Mouse (Mus musculus) neural tube, embryonic 11.5 days (tissue): Measurements from ENCODE around the gene Znrf3. TPM values are rescaled to one million over a fixed set of nuclear protein-coding genes. Genes with fewer than 3 reads are reported as not detected.
"Not testable (repeated sequence)": the region's sequence is repeated elsewhere in the genome, so short reads cannot be mapped to it uniquely, and the experiment has no call there.

Source experiments
- ATAC-seq: fragments of 200-750 bp; cut with Nextera tagmentation; 2 replicates; pipeline ENCODE4 v1.8.0; 2017; ENCODE audit warnings: moderate number of reproducible peaks, mild to moderate bottlenecking, moderate TSS enrichment, moderate library complexity; ENCODE audit not compliant: insufficient read depth, low FRiP score, low TSS enrichment
- DNase-seq: peaks from one replicate; pipeline ENCODE4 v3.0.0-alpha.2; 2015; ENCODE audit warnings: low spot score
- H3K27ac ChIP-seq: fragments of 300-500 bp; sonication (generic); 2 replicates; pipeline ENCODE4 v1.5.1; 2014; ENCODE audit warnings: low read depth, mild to moderate bottlenecking, low read length
- H3K27me3 ChIP-seq: fragments of 300-500 bp; sonication (generic); 2 replicates; pipeline ENCODE4 v1.6.1; 2014; ENCODE audit warnings: mild to moderate bottlenecking, low read length, mixed read lengths; ENCODE audit not compliant: control insufficient read depth, insufficient read depth
- H3K36me3 ChIP-seq: fragments of 300-500 bp; sonication (generic); 2 replicates; pipeline ENCODE4 v1.6.1; 2014; ENCODE audit warnings: mild to moderate bottlenecking, low read length, moderate library complexity, mixed read lengths; ENCODE audit not compliant: control insufficient read depth, insufficient read depth
- H3K4me1 ChIP-seq: fragments of 300-500 bp; sonication (generic); 2 replicates; pipeline ENCODE4 v1.6.1; 2014; ENCODE audit warnings: low read length, mixed read lengths; ENCODE audit not compliant: control insufficient read depth, insufficient read depth
- H3K4me2 ChIP-seq: fragments of 300-500 bp; sonication (generic); 2 replicates; pipeline ENCODE4 v1.6.1; 2014; ENCODE audit warnings: low read depth, mild to moderate bottlenecking, moderate library complexity
- H3K4me3 ChIP-seq: fragments of 300-500 bp; sonication (generic); 2 replicates; pipeline ENCODE4 v1.5.1; 2014; ENCODE audit warnings: low read depth, low read length
- H3K9ac ChIP-seq: fragments of 300-500 bp; sonication (generic); 2 replicates; pipeline ENCODE4 v1.6.1; 2014; ENCODE audit warnings: mild to moderate bottlenecking, low read length
- H3K9me3 ChIP-seq: fragments of 300-500 bp; sonication (generic); 2 replicates; pipeline ENCODE4 v1.6.1; 2016; ENCODE audit warnings: low read length; ENCODE audit not compliant: control insufficient read depth
- WGBS: fragments of 180-500 bp; shearing (Covaris S2); extraction: QIAGEN DNeasy Blood & Tissue Kit; methylation state at CpG from one replicate; pipeline ENCODE4 v1.1.7; 2014; 5-methylcytosine and 5-hydroxymethylcytosine counted together
- polyA plus RNA-seq: library from polyadenylated mRNA; unstranded; fragments of >200 nt; fragmentation: Nextera tagmentation; extraction: Ambion mirVana; gene quantifications from 2 replicates; pipeline ENCODE4 v1.2.1, GENCODE M21; 2014

Znrf3 gene
- polyA plus RNA-seq, 1 experiment from 2014 or later = 9.4 TPM

DNA sequence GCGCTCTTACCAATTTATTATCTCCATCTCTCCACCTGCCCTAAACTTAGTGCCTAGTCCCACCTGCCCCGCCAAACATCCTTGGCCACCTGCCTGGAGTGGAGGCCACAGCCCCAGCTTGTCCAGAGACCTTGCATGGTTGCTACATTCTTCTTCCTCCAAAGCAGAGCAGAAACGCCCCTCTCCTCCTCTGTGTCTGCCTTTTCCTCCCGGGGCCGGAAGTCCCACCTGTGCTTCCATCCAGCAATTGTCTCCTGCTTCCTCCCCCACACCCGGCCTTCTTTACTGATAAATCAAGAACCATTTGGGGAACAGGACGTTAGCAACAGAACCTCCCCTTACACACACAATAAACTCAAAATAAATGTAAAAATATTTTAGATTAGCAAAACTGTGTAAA is 33.5 kb upstream of the Znrf3 start:
- no peaks in the 10 kb centered on the region for H3K4me1 ChIP-seq
- H3K9ac ChIP-seq = no peak overlapping the region
- H3K27me3 ChIP-seq = no peaks in the 10 kb centered on the region
- no peak overlapping the region for H3K27ac ChIP-seq
- H3K4me2 ChIP-seq = no peak overlapping the region
- no peak for ATAC-seq
- no peak for DNase-seq
- no peaks in the 10 kb centered on the region for H3K9me3 ChIP-seq
- H3K36me3 ChIP-seq = no peaks in the 10 kb centered on the region
- no peak overlapping the region for H3K4me3 ChIP-seq
- WGBS = 83% methylated on average over 7 of the region's 7 CpGs

DNA sequence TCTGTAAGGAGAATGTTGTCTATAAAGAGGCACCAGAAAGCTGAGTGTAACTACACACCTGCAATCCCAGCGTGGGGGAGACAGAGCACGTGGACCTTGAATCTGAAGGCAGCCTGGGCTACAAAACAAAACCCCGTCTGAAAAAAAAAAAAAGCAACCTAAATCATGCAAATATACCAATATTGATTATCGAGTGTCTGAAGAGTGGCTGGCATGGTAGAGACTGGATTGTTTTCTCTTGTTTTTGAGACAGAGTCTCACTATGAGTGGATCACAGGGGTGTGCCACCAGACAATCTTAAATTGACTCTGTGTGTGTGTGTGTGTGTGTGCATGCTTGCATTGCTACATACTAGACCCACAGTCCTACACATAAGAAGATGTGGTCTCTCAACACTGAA is 32.2 kb upstream of the Znrf3 start:
- H3K4me3 ChIP-seq = no peak overlapping the region
- H3K9ac ChIP-seq = no peak overlapping the region
- no peak for DNase-seq
- no peaks in the 10 kb centered on the region for H3K4me1 ChIP-seq
- H3K27ac ChIP-seq = no peak overlapping the region
- no peak for ATAC-seq
- no peaks in the 10 kb centered on the region for H3K27me3 ChIP-seq
- H3K9me3 ChIP-seq = no peaks in the 10 kb centered on the region
- no peaks in the 10 kb centered on the region for H3K36me3 ChIP-seq
- 83% methylated on average over 4 of the region's 4 CpGs for WGBS
- H3K4me2 ChIP-seq = no peak overlapping the region

DNA sequence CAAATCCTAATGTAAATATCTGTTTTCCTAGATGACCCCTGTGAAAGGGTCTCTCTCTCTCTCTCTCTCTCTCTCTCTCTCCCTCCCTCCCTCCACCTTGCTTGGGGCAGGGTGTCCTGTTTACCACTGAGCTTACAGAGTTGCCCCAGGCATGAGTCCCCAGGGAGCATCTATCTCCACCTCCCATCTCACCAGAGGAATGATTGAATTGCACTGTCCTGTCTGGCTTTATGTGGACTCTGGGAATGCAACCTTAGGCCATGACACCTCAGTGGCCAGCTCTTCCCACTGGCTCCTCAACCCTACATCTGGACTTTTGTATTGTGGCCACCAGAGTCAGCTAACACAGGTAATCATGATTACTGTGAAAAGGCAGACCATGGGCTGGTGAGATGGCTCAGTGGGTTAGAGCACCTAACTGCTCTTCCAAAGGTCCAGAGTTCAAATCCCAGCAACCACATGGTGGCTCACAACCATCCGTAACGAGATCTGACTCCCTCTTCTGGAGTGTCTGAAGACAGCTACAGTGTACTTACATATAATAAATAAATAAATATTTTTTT is 31.0 kb upstream of the Znrf3 start:
- not testable (repeated sequence) for H3K9me3 ChIP-seq, H3K4me1 ChIP-seq, H3K4me2 ChIP-seq, ATAC-seq, H3K9ac ChIP-seq, H3K36me3 ChIP-seq, H3K27me3 ChIP-seq, H3K27ac ChIP-seq, H3K4me3 ChIP-seq, DNase-seq
- 80% methylated on average over 1 of the region's 2 CpGs for WGBS

DNA sequence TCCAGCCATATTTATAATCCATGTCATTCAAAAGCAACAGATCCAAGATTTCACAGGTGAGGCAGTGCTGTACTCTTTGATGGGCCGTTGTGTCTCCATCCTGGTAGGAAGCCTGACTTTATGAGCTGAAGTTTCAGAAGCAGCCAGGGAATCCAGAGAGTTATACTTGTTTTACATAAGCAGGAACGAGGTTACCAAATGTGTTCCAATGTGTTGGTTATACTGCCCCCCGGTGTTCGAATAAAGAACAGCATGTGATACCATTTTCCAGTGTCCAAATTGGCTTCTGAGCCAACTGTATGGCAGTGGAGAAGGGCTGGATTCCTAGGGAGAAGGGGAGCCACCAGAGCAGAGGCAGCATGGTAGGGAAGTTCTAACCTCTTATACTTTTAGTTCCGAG is 29.5 kb upstream of the Znrf3 start:
- Histone ChIP-seq H3K9ac (no peak overlapping the region), H3K4me2 (no peak overlapping the region), H3K4me1 (no peaks in the 10 kb centered on the region), H3K27me3 (no peaks in the 10 kb centered on the region), H3K27ac (no peak overlapping the region), H3K9me3 (no peaks in the 10 kb centered on the region), H3K36me3 (no peaks in the 10 kb centered on the region), H3K4me3 (no peak overlapping the region)
- DNase-seq (peak; percentile 74), ATAC-seq (no peak)
- 16% methylated on average over 5 of the region's 5 CpGs for WGBS

DNA sequence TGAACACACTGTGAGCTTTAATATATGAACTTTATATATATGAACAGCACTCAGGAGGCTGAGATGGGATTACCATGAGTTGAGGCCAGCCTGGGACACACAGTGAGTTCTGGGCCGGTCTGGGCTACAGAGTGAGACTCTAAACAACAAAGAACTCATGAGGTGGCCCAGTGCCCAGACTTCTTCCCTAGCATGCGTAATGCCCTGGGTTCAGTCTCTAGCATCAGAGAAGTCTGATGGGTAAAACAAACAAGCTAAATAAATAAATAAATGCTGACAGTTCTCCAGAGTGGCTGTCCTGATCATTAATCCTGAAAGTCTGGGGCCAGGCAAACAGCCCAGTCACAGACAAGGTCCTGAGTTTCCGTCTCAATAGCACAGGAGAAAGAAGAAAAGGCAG is 25.4 kb upstream of the Znrf3 start:
- DNase-seq (no peak), ATAC-seq (no peak)
- H3K9ac ChIP-seq = no peak overlapping the region
- H3K4me3 ChIP-seq = no peak overlapping the region
- 63% methylated on average over 3 of the region's 3 CpGs for WGBS
- no peak overlapping the region for H3K27ac ChIP-seq
- no peaks in the 10 kb centered on the region for H3K9me3 ChIP-seq
- no peak overlapping the region for H3K4me2 ChIP-seq
- no peaks in the 10 kb centered on the region for H3K36me3 ChIP-seq
- no peaks in the 10 kb centered on the region for H3K4me1 ChIP-seq
- no peaks in the 10 kb centered on the region for H3K27me3 ChIP-seq

DNA sequence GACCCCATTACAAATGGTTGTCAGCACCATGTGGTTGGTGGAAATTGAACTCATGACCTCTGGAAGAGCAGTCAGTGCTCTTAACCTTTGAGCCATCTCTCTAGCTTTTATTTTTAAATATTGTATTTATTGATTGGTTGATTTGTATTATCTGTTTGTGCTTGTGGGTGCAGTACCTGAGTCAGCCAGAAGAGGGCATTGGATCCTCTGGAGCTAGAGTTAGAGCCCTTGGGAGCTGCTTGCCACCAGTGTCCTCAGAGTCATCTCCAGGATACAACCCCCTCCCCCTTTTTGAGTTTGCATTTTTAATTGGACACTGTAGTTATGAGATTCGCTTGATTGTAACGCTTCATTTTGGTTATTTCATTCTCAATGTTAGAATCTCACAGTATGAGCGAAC is 24.4 kb upstream of the Znrf3 start:
- Histone ChIP-seq H3K9me3 (no peaks in the 10 kb centered on the region), H3K27me3 (no peaks in the 10 kb centered on the region), H3K4me1 (no peaks in the 10 kb centered on the region), H3K36me3 (no peaks in the 10 kb centered on the region), H3K4me2 (no peak overlapping the region), H3K4me3 (no peak overlapping the region), H3K9ac (no peak overlapping the region), H3K27ac (no peak overlapping the region)
- WGBS = 79% methylated on average over 3 of the region's 3 CpGs
- peak; percentile 37 for DNase-seq
- no peak for ATAC-seq

DNA sequence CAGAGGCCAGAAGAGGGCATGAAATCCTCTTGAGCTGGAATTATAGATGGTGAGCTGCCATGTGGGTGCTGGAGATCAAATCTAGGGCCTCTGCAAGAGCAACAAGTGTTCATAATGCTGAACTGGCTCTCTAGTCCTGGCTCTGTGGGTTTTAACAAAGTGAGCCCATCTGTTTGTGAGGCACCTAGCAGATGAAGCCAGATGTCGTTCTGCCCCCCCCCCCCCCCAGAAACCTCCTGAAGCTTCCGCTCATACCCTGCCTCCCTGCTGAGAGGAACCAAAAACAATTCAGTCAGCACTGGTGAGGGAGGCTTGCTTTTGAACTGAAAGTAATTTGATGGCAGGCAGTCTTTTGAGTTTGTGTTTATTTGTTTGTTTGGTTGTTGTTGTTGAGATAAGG is 23.8 kb upstream of the Znrf3 start:
- no peaks in the 10 kb centered on the region for H3K4me1 ChIP-seq
- 21% methylated on average over 2 of the region's 2 CpGs for WGBS
- H3K4me3 ChIP-seq = no peak overlapping the region
- H3K4me2 ChIP-seq = no peak overlapping the region
- H3K9me3 ChIP-seq = no peaks in the 10 kb centered on the region
- no peak overlapping the region for H3K27ac ChIP-seq
- H3K9ac ChIP-seq = no peak overlapping the region
- DNase-seq (no peak), ATAC-seq (no peak)
- no peaks in the 10 kb centered on the region for H3K36me3 ChIP-seq
- no peaks in the 10 kb centered on the region for H3K27me3 ChIP-seq

DNA sequence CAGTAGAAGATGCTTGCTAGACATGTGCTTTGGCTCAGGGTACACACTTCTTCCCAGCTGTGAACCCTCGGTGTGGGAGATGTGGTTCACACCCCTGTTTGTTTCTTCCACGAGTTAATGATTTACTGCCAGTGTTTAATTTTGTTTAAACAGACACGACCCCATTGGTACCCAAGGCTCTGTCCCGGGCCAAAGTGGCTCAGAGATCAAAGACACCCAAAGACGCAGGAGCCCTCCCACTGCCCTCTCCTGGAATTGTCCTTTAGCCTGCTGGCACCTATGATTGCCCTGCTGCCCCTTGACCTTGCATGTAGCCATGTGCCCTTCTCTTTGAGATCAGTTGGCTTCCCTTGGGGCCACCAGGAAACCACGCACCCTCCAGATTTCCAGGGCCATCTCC is 7.3 kb upstream of the Znrf3 start:
- DNase-seq (no peak), ATAC-seq (no peak)
- H3K27me3 ChIP-seq = no peaks in the 10 kb centered on the region
- no peak overlapping the region for H3K9ac ChIP-seq
- no peak overlapping the region for H3K27ac ChIP-seq
- 26% methylated on average over 6 of the region's 6 CpGs for WGBS
- H3K36me3 ChIP-seq = no peaks in the 10 kb centered on the region
- H3K9me3 ChIP-seq = no peaks in the 10 kb centered on the region
- H3K4me3 ChIP-seq = no peak overlapping the region
- H3K4me1 ChIP-seq = no peaks in the 10 kb centered on the region
- no peak overlapping the region for H3K4me2 ChIP-seq

DNA sequence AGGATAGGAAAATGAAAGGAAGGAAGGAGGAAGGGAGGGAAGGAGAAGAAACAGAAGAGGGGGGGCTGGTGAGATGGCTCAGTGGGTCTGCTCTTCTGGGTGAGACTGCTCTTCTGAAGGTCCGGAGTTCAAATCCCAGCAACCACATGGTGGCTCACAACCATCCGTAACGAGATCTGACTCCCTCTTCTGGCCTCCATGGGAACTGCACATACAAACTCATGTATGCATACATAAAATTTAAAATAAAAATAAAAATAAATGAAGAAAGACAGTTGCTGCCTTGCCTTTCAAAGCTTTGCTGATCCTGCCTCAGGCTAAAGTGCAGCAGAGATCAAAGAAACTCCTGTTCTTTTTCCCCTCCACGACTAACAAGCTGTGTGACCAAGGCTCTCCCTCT is 6.7 kb upstream of the Znrf3 start:
- H3K27ac ChIP-seq = no peak overlapping the region
- DNase-seq (no peak), ATAC-seq (no peak)
- H3K27me3 ChIP-seq = no peaks in the 10 kb centered on the region
- no peaks in the 10 kb centered on the region for H3K36me3 ChIP-seq
- WGBS = 60% methylated on average over 4 of the region's 4 CpGs
- no peaks in the 10 kb centered on the region for H3K4me1 ChIP-seq
- no peak overlapping the region for H3K9ac ChIP-seq
- H3K9me3 ChIP-seq = no peaks in the 10 kb centered on the region
- H3K4me2 ChIP-seq = no peak overlapping the region
- H3K4me3 ChIP-seq = no peak overlapping the region
